Mouse (Mus musculus): ENCODE measurements at regions not wholly inside any gene's neighbourhood (a gene's known extent, or its start where the extent isn't known, plus 50 kb on each side); places are given as distances from the start of the nearest gene placed in this dataset.

- no peak overlapping the region for H3K27ac ChIP-seq
- H3K4me3 ChIP-seq (ENCODE audit: inconsistent target) = no peak overlapping the region
- no peaks in the 10 kb centered on the region for H3K79me2 ChIP-seq (ENCODE audit: inconsistent target)
- WGBS (ENCODE audit: missing documents) = 94% methylated on average over 3 of the region's 4 CpGs
- H3K36me3 ChIP-seq (ENCODE audit: inconsistent target) = no peaks in the 10 kb centered on the region
These were observed 271.7 kb downstream of the Gm11361 start for GRCm38 (mm10) chr13:28528898-28529511.

- no peaks in the 10 kb centered on the region for H3K36me3 ChIP-seq (ENCODE audit: inconsistent target)
- no peak overlapping the region for H3K4me3 ChIP-seq (ENCODE audit: inconsistent target)
- no peak overlapping the region for H3K27ac ChIP-seq
- H3K79me2 ChIP-seq (ENCODE audit: inconsistent target) = no peaks in the 10 kb centered on the region
- WGBS (ENCODE audit: missing documents) = 91% methylated on average over 1 of the region's 1 CpGs
These were observed 269.0 kb downstream of the Gm11361 start for GRCm38 (mm10) chr13:28526299-28526698.

- WGBS (ENCODE audit: missing documents) = 96% methylated on average over 3 of the region's 3 CpGs
- Histone ChIP-seq H3K36me3 (ENCODE audit: inconsistent target) (no peaks in the 10 kb centered on the region), H3K27ac (no peak overlapping the region), H3K79me2 (ENCODE audit: inconsistent target) (no peaks in the 10 kb centered on the region), H3K4me3 (ENCODE audit: inconsistent target) (no peak overlapping the region)
These were observed 267.1 kb downstream of the Gm11361 start for GRCm38 (mm10) chr13:28524411-28524810.

GRCm38 (mm10) chr13:28520127-28520482, 262.8 kb downstream of the Gm11361 start:
- no peak overlapping the region for H3K27ac ChIP-seq
- H3K36me3 ChIP-seq (ENCODE audit: inconsistent target) = no peaks in the 10 kb centered on the region
- WGBS (ENCODE audit: missing documents) = 100% methylated on average over 1 of the region's 1 CpGs
- no peak overlapping the region for H3K4me3 ChIP-seq (ENCODE audit: inconsistent target)
- no peaks in the 10 kb centered on the region for H3K79me2 ChIP-seq (ENCODE audit: inconsistent target)

GRCm38 (mm10) chr13:28519383-28520126, 262.2 kb downstream of the Gm11361 start:
- H3K36me3 ChIP-seq (ENCODE audit: inconsistent target) = no peaks in the 10 kb centered on the region
- H3K79me2 ChIP-seq (ENCODE audit: inconsistent target) = no peaks in the 10 kb centered on the region
- H3K4me3 ChIP-seq (ENCODE audit: inconsistent target) = no peak overlapping the region
- WGBS (ENCODE audit: missing documents) = 95% methylated on average over 3 of the region's 3 CpGs
- H3K27ac ChIP-seq = no peak overlapping the region

- H3K27ac ChIP-seq = no peak overlapping the region
- H3K79me2 ChIP-seq (ENCODE audit: inconsistent target) = no peaks in the 10 kb centered on the region
- WGBS (ENCODE audit: missing documents) = 50% methylated on average over 6 of the region's 6 CpGs
These were observed 259.8 kb downstream of the Gm11361 start for GRCm38 (mm10) chr13:28517161-28517560.

GRCm38 (mm10) chr13:28516636-28517035, 259.3 kb downstream of the Gm11361 start:
- no peaks in the 10 kb centered on the region for H3K36me3 ChIP-seq (ENCODE audit: inconsistent target)
- H3K27ac ChIP-seq = no peak overlapping the region
- 60% methylated on average over 1 of the region's 2 CpGs for WGBS (ENCODE audit: missing documents)
- no peak overlapping the region for H3K4me3 ChIP-seq (ENCODE audit: inconsistent target)
- no peaks in the 10 kb centered on the region for H3K79me2 ChIP-seq (ENCODE audit: inconsistent target)

More at GRCm38 (mm10) chr13:28517161-28517560, 259.8 kb downstream of the Gm11361 start:
- no peaks in the 10 kb centered on the region for H3K36me3 ChIP-seq (ENCODE audit: inconsistent target)
- H3K4me3 ChIP-seq (ENCODE audit: inconsistent target) = no peak overlapping the region

- H3K36me3 ChIP-seq (ENCODE audit: inconsistent target) = no peaks in the 10 kb centered on the region
These were observed 256.9 kb downstream of the Gm11361 start for GRCm38 (mm10) chr13:28514245-28514644.

GRCm38 (mm10) chr13:28513336-28513735, 256.0 kb downstream of the Gm11361 start:
- H3K36me3 ChIP-seq (ENCODE audit: inconsistent target) = no peaks in the 10 kb centered on the region
- WGBS (ENCODE audit: missing documents) = 75% methylated on average over 7 of the region's 7 CpGs
- H3K4me3 ChIP-seq (ENCODE audit: inconsistent target) = no peak overlapping the region
- no peaks in the 10 kb centered on the region for H3K79me2 ChIP-seq (ENCODE audit: inconsistent target)
- H3K27ac ChIP-seq = no peak overlapping the region

More at GRCm38 (mm10) chr13:28514245-28514644, 256.9 kb downstream of the Gm11361 start:
- Histone ChIP-seq H3K79me2 (ENCODE audit: inconsistent target) (no peaks in the 10 kb centered on the region), H3K27ac (no peak overlapping the region), H3K4me3 (ENCODE audit: inconsistent target) (no peak overlapping the region)

- Histone ChIP-seq H3K4me3 (ENCODE audit: inconsistent target) (no peak overlapping the region), H3K36me3 (ENCODE audit: inconsistent target) (no peaks in the 10 kb centered on the region), H3K79me2 (ENCODE audit: inconsistent target) (no peaks in the 10 kb centered on the region), H3K27ac (no peak overlapping the region)
- 21% methylated on average over 7 of the region's 11 CpGs for WGBS (ENCODE audit: missing documents)
These were observed 255.4 kb downstream of the Gm11361 start for GRCm38 (mm10) chr13:28512573-28513334.

GRCm38 (mm10) chr13:28508184-28508583, 250.9 kb downstream of the Gm11361 start:
- WGBS (ENCODE audit: missing documents) = 90% methylated on average over 2 of the region's 2 CpGs
- H3K4me3 ChIP-seq (ENCODE audit: inconsistent target) = no peak overlapping the region
- H3K36me3 ChIP-seq (ENCODE audit: inconsistent target) = no peaks in the 10 kb centered on the region
- no peak overlapping the region for H3K27ac ChIP-seq
- H3K79me2 ChIP-seq (ENCODE audit: inconsistent target) = no peaks in the 10 kb centered on the region

GRCm38 (mm10) chr13:28507783-28508182, 250.5 kb downstream of the Gm11361 start:
- WGBS (ENCODE audit: missing documents) = 87% methylated on average over 5 of the region's 5 CpGs
- Histone ChIP-seq H3K27ac (no peak overlapping the region), H3K79me2 (ENCODE audit: inconsistent target) (no peaks in the 10 kb centered on the region), H3K4me3 (ENCODE audit: inconsistent target) (no peak overlapping the region), H3K36me3 (ENCODE audit: inconsistent target) (no peaks in the 10 kb centered on the region)

GRCm38 (mm10) chr13:28504340-28504739, 247.0 kb downstream of the Gm11361 start:
- no peak overlapping the region for H3K27ac ChIP-seq
- H3K36me3 ChIP-seq (ENCODE audit: inconsistent target) = no peaks in the 10 kb centered on the region
- 94% methylated on average over 3 of the region's 3 CpGs for WGBS (ENCODE audit: missing documents)
- no peaks in the 10 kb centered on the region for H3K79me2 ChIP-seq (ENCODE audit: inconsistent target)
- H3K4me3 ChIP-seq (ENCODE audit: inconsistent target) = no peak overlapping the region

- H3K4me3 ChIP-seq (ENCODE audit: inconsistent target) = no peak overlapping the region
- 35% methylated on average over 2 of the region's 2 CpGs for WGBS (ENCODE audit: missing documents)
- no peak overlapping the region for H3K27ac ChIP-seq
- H3K79me2 ChIP-seq (ENCODE audit: inconsistent target) = no peaks in the 10 kb centered on the region
- no peaks in the 10 kb centered on the region for H3K36me3 ChIP-seq (ENCODE audit: inconsistent target)
These were observed 244.8 kb downstream of the Gm11361 start for GRCm38 (mm10) chr13:28502171-28502570.

GRCm38 (mm10) chr13:28500697-28501096, 243.4 kb downstream of the Gm11361 start:
- Histone ChIP-seq H3K27ac (no peak overlapping the region), H3K4me3 (ENCODE audit: inconsistent target) (no peak overlapping the region), H3K79me2 (ENCODE audit: inconsistent target) (no peaks in the 10 kb centered on the region), H3K36me3 (ENCODE audit: inconsistent target) (no peaks in the 10 kb centered on the region)
- 93% methylated on average over 6 of the region's 6 CpGs for WGBS (ENCODE audit: missing documents)
